Mouse (Mus musculus) kidney, postnatal 14 days (tissue): Measurements from ENCODE around the gene Nudt9.
"Not testable (repeated sequence)": the region's sequence is repeated elsewhere in the genome, so short reads cannot be mapped to it uniquely, and the experiment has no call there.

Experiments
- DNase-seq: peaks from one replicate; pipeline ENCODE4 v3.0.0; 2022; ENCODE audit warnings: mixed read lengths

Gene Nudt9

DNA sequence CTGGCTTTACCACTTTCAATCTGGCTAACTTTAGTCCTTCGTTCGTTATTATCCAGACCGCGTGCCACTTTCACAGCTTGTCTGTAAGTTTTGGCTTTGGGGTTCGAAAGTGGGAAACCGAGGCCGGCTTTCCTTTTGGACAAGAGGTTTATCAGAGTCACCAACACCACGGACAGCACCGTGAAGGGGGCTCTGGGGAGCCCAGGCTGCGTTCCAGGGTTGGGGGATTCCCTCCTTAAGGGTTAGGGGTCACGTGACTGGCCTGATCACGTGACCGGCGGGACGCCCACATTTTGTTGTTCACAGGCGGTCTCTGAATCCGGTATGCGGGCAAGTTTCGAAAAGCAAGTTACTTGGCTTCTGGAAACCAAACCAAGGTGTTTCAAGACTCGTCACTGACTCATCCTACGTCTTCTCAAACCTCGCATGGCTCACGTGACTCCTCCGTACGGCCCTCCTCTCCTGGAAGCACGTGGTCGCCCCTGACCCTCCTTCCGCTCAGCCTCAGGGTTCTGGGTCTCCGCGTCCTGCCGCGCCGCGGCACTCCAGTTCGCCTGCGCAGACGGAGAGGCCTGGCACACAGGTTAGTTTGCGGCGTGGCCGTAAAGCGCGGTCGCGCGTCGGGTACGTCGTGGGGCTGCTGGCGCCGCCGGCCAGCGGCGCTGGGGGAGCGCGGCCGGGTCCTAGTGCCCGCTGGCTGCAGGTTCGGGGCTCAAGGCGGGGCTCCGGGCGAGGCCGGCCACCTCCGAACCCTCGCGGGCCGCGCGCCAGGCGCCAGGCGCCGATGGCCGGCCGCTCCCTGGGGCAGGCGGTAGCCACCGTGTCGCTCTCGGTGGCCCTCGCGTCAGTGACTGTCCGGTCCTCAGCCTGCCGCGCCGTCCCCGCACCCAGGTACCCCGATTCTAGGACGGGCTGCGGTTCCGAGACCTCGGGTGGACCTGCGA is at the start of gene Nudt9:
Gene Nudt9 (plus strand): TSS at position 51 of the 944 bp plus-strand sequence.
- DNase-seq = peak; percentile 99

DNA sequence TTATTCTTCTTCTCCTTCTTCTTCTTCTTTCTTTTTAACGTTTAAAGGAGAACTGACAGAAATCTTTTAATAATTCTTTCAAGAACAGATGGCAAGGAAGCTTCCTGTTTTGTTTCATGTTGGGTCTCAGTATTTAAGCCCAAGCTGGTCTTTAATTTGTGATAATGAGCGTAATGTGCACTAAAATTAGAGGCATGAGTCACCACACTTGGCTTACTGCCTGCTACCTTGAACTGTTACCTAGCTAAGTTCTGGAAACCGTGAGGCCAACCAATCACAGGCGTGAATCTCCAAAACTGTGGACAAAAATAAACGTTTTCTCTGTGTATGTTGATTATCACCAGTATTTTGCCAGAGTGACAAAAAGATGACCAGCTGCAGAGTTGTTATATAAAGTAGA is 47.4 kb upstream of the Nudt9 start:
- DNase-seq = no peak

DNA sequence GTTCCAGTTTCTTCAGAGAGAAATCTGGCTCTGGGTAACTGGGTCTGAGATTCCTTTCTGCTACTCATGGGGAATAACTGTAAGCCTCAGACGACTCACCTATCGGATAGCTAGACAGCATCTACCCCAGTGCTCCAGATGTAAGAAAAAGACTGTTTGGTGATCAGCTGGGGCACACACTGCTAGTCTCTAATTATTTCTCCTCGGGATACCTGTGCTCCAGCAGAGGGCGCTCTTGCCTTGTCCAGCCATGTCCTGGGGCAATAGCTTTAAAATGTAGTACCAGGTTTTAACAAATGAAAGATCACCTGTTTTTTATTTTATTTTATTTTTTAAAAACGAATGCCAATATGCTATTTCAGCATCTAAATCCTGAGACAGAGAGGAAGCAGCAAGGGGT is 46.4 kb upstream of the Nudt9 start:
- DNase-seq = peak; percentile 86

DNA sequence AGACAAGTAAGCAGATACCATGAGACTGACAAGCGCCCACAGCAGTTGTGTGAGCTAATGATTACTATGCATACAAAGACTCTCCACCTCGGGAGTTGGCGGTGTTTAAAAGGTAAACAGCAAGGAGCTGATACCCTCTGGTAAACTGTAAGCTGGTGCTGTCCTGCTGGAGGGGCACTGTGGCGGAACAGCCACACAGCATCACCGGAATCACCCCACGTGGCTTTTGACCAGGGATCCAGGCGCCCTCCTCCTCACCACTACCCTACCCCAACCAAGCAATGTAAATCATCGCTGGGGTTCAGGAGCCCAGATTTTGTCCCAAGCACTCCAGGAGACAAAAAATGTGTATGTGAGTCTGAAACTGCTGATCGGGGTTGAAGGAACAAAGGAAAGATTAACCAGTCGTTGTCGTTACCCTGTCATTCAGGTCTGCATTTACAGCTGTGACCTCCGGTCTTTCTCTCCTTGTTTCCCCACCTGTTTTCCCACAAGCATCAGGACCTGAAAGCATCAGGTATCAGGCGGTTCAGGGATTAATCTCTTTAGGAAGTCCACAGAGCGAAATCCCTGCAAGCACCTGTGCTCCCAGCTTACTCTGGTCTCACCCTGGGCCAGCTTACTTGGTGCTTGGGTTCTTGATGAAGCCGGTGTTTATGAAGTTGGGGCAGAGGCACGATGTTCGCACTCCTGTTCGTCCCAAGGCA is 43.4 kb upstream of the Nudt9 start:
- no peak for DNase-seq

DNA sequence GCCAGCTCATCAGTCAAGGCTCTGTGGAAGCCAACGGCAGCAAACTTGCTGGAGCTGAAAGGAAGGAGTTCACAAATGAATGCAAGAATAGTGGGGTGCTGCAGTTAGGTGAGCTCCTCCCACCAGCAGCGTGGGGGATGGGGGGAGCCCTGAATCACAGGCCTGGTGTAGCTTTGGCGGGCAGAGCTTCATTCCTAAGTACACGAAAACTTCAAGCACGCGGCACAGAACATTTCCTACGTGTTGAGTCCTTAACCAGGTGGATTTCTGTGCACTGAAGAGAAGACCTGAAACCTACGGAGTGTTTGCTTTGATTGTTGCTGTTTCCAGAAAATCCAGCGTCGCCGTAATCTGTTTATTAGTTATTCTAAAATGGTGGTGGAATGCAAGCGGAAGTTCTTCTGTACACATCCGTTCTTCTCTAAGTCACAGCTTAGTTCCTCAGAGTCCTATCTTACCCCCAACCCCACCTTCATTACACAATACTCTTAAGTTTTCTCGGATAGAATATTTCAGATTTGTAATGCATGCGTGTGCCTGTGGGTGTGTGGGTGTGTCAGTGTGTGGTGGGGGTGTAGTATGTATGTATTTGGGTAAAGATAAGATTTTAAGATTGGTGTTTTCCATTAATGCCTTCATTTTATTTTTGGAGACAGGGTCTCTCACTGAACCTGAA is 42.7 kb upstream of the Nudt9 start:
- DNase-seq = no peak

DNA sequence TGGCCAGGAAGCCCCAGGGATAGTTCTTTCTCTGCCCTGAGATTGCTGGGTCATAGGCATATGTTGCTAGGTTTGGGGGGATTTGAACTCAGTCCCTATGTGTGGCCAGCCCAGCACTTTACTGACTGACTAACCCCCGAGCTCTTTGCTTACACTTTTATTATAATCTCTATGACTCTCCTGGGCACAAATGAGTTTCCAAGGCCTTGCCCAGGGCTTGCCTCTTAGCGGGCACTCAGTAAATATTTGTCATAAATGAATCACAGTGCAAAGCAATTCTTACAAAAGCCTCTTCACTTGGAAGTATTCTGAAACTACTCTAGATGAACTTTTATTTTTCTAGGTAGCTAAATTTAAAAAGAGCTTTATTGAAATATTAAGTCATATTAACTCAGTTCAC is 42.2 kb upstream of the Nudt9 start:
- no peak for DNase-seq

DNA sequence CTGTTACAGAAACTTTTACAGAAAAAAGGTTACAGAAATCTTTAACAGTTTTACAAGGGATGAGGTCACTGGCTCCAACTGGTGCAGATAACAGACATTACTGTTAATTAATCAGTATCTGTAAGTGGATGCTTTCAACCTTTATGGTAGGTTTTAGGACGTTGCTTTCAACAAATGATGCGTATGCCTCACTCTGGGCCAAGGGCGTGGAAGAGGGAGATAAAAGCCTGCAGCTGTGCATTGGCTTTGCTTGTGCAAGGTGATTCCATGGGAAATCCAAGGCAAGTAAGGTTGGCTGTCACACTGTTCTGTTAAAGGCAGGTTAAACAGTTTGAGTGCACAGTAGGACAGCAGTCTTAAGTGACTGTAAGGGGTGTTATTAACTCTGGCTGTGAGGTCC is 39.3 kb upstream of the Nudt9 start:
- DNase-seq = no peak

DNA sequence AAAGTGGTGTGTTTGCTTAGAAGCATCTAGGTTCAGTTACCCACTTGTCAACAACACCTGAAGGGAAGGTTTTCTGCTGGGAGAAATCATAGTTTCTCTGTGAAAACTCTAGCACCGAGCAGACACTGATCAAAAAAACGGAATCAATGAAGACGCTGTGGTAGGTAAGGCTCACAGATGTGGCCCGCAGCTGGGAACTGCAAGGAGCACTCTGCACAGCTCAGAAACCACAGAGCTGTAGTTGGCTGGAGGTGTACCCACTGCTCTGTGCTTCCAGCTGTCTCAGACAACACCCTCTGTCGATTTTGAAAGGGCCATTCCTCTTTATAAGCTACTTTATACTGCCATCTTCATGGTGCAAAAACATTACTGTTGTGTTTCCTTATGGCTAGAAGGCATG is 38.3 kb upstream of the Nudt9 start:
- no peak for DNase-seq

DNA sequence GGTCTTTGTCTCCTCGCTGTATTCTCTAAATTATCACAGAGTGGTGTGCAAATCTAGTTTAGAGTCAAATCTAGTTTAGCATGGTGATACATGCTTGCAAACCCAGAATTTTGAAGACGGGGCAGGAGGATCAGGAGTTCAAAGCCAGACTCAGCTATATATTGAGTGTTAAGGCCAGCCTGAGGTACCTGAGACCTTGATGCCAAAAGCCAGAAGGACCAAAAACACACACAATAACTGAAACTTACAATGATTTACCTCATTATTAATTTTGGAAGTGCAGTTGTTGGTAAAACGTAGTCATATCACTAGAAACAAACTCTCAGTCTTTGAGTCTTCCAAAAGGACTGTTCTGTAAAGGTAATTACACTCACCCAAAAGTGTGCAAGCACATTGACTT is 36.7 kb upstream of the Nudt9 start:
- DNase-seq = no peak

DNA sequence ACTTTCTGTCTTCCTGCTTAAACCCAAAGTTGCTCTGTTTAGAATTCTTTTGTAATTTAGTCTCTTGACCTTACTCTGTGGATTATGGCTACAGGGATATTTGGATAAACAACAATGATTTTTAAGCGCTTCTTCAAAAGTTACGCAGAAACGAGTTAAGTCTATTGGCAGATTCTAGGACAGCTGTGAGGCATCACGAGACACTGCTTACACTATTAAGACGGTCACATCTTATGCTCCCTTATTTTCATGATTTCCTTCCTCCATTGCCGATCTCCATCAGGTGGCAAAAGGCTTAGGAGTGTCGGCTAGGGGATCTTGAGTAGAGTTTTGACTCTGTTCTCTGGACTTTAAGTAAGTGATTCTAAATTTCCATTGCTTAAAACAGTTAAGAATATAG is 35.8 kb upstream of the Nudt9 start:
- no peak for DNase-seq

DNA sequence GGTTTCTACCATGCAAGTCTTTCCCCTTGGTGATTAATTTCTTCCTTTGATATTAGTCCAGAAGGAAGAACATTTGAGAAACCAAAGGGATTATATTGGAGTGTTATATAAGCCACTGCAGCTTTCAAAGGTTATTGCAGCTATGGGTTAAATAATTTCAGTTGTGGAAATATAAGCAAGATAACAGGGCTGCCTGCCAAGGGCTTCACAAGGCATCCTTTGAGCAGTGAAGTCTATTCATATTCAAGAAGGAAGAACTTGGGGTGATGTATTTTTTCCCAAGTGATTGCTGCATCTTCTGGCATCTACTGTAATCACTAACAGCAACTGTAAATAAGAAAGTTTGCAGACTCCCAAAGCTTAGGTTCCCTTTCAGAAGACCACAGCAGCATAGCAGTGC is 34.7 kb upstream of the Nudt9 start:
- DNase-seq = no peak

DNA sequence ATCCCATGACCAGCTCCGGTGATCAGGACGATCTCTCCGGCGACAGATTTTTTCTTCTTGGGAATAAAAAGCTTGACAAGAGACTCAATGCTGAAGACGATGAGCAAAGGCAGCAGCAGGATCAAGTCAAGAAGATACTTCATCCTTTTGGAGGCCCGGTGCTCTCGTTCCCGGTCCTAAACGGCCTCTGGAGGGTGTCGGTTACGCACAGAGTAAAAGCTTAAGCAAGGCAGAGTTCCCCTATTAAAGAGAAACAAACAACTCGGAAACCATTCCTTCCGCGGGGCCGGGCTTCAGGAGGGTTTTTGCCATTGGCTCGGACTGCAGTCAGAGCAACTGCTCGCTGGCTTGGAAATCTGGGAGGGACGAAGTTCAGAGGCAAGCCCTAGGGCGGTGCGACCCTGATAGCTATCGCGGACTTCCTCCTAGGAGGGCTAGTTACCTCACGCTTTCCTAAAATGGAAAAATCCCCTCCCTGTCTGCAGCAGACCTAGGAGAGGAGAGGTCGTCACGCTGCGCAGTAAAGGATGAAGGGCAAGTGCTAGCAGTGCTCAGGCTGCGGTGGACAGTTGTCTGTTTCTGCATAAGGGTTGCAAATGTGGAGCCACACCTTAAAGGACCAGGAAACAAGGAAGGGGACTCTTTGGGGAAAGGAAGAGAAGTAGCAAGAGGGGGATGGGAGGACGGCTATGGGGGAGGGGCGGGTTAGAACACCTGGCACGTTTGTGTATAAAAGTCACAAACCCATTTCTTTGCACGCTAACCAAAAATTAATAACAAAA is 24.3 kb upstream of the Nudt9 start, which contains the start of gene Hsd17b11:
Gene Hsd17b11 (minus strand): TSS at position 323 of the 782 bp plus-strand sequence.
- DNase-seq = peak; percentile 93

DNA sequence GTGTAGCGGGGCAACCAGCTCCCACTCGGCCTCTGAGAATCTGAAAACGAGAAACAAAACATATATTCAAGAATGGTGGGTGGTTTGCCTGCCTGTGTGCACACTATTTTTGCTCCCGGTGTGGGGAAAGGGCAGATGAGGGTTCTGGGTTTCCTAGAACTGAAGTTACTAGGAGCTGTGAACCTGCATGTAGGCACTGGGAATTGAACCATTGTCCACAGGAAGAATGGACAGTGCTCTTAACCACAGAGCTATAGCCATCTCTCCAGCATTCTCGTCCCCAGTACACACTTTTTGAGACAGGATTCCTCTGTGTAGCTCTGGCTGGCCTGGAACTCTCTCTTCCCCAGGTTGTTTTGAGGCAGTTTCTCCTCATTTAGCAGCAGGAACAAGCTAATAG is 23.5 kb upstream of the Nudt9 start:
- DNase-seq = no peak

DNA sequence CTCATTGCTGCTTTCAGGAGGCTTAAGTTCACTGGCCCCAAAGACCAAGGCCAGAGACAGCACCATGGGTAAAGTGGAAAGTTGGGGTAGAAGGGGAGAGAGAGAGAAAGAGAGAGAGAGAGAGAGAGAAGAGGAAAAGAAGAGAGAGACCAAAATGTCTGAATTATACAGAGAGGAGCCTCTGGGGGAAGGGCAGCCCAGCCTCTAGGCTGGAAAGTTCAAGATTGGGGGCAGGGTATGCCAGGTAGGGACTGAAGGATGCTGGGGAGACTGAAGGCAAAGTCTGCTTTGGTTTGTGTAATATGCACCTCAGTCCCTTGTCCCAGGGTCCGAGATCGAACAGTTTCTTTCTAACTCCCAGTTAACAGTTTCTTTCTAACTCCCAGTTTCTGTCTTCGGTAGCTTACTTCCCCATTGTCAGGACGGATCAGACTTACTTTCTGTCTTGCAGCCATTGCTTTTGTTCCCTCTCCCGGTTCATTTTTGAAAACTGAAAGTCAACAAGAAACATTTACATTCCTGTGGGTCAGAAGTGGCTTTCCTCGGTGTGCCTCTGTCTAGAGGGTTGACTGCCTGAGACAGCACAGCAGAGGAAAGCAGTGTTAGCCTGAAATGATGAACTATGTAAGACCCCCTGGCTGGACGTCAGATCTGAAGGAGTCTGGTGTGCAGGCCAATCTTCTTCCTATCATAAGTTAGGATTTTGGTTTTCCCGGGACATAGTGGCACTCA is 22.7 kb upstream of the Nudt9 start:
- no peak for DNase-seq

DNA sequence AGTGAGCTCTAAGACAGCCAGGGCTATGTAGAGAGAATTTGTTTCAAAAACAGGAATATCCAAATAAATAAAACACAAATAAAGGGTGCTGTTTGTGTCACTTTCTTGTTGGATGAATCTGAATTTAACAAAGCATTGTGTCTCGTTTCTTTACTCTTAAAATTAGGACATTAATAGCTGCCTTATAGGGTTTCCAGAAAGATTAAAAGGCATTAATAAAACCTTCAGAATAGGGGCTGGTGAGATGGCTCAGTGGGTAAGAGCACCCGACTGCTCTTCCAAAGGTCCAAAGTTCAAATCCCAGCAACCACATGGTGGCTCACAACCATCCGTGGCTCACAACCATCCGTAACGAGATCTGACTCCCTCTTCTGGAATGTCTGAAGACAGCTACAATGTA is 21.9 kb upstream of the Nudt9 start:
- DNase-seq = not testable (repeated sequence)

DNA sequence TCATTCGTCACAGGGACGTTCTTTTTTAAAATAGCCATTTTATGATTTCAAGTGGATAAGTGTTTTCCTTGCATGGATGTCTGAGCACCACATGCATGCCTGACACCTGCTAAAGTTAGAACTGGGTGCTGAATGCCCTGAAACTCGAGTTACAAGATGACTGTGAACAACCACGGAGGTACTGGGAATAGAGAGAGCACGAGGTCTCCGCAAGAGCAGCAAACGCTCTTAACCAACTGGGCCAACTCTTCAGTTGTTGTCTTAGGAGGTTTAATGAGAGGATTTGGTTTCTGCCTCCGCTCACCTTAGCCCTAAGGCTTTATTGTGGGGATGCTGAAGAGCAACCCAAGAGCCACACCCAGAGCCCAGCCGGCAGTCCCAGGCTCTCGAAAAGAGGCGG is 21.3 kb upstream of the Nudt9 start:
- no peak for DNase-seq

DNA sequence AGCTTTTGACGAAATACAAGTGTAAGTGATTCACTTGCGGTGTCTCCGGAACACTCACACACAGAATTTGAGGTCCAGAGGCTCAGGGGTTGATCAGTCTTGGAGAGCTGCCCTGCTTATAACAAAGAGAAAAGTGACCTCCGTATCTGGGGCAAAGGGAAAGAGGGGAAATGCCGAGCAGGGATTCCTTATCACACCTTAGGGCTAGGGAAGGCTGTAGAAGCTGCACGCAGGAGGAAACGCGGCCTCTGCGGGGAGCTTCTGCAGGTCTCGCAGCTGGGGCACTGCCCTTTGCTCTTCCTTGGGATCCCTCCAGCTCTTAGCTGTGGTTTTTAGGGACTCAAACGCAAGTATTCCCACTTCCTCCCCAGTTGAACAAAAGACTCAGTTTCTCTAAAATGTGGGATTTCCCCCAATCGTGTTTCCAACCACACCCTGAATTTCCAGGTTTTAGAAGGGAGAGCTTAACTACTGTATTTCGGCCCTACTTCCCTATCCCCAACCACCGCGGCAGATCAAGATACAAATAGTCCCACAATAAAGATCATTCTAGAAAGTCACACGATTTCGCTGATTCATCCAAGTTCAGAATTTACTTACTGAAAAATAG is 20.8 kb upstream of the Nudt9 start:
- no peak for DNase-seq

DNA sequence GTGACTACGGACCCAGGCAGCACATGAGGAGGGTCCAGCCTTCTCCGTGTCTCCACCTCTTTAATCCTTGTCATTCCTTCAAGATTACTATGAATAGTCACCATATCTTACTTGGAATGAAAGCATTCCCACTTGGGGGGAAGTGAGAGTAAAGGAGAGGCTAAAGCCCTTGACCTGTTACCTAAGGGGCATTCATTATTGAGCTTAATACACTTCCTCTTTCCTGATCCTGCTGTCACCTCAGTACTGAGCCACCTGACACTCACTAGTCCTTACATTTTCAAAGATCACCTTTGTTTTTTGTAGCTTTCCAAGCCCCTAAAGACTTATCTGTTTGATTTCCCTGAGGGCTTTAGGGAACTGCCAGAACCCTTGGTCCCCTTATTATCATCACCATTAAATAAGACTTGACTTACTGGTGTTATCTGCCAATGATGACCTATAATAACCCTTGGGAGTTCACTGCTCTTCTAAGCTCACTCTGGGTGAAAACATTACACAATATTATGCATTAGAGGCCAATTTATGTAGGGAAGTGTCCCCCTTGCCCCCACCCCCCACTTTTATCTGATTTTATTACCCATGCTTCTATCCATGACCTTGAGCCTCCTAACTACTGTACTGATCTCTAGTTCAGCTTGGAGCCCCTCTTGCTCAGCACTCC is 13.5 kb upstream of the Nudt9 start:
- no peak for DNase-seq

DNA sequence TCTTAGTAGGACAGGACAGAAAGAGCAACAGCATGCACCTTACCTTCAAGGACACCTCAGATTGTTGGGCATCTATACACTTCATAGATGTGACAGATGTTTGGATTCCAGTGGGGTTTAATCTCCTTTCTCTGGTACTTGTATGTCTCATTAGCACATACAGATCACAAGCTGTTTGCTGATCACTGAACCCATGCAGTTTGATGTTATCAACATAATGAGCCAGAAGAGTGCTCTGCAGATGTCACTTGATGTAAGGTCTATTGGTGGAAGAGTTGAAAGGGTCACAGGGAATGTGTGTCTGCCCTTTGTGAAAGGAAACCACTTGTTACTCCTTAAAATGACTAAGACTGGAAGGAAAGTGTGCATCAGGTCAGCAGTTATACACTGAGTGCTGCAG is 11.0 kb upstream of the Nudt9 start:
- no peak for DNase-seq

DNA sequence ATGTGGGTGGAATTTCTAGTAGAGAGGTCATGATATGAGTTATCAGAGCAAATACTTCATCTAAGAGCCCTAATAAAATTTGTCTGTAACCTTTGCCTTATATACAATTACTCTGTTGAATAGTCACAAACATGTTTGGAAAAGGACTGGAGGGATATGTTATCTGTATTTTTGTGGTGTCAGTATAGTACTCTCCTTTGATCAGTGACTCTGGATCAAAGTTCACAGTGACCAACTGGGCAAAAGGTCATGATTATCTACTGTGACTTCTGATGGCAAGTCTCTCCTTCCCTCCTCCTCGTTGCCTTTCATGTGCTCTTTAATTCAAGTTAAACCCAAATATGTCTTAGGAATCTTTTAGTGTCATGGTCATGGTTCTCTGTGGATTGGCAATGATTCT is 10.3 kb upstream of the Nudt9 start:
- DNase-seq = no peak

DNA sequence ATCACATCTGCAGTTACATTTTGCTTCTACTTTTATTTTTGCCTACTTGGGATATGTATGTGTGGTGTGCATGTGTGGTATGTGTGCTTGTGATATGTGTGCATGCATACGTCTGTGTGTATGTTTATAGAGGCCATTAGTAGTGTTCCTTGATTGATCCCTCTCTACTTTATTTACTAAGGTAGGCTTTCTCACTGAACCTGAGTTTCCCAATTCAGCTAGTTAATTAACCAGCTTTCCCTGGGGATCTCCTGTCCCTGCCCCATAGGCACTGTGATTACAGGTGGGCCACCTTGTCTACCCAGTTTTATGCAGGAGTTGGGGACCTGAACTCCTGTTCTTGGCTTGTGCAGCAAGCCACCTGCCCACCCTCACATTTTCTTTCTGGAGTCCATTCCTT is 9.4 kb upstream of the Nudt9 start:
- no peak for DNase-seq
